Mouse (Mus musculus) embryo, embryonic 10.5 days (tissue): ENCODE measurements around the gene Sbf2.

ENCODE experiments used
- DNase-seq: peaks from one replicate; pipeline ENCODE4 v3.0.0-alpha.2; 2015; ENCODE audit warnings: low spot score

Gene Sbf2

GRCm38 (mm10) chr7:110277734-110278245 is 336.9 kb downstream of the Sbf2 start:
- no peak for DNase-seq

GRCm38 (mm10) chr7:110272434-110272833 is 342.3 kb downstream of the Sbf2 start:
- DNase-seq, result no peak

- DNase-seq, result no peak
Observed at GRCm38 (mm10) chr7:110271814-110272213, 342.9 kb downstream of the Sbf2 start.

GRCm38 (mm10) chr7:110270455-110270854 is 344.3 kb downstream of the Sbf2 start:
- no peak for DNase-seq

GRCm38 (mm10) chr7:110269777-110270176 is 344.9 kb downstream of the Sbf2 start:
- no peak for DNase-seq

GRCm38 (mm10) chr7:110268511-110268910 is 346.2 kb downstream of the Sbf2 start:
- no peak for DNase-seq

GRCm38 (mm10) chr7:110267994-110268393 is 346.7 kb downstream of the Sbf2 start:
- no peak for DNase-seq

GRCm38 (mm10) chr7:110267014-110267413 is 347.7 kb downstream of the Sbf2 start:
- no peak for DNase-seq

GRCm38 (mm10) chr7:110265796-110266195 is 348.9 kb downstream of the Sbf2 start:
- DNase-seq, result peak; percentile 89

- DNase-seq, result no peak
Observed at GRCm38 (mm10) chr7:110263474-110263873, 351.2 kb downstream of the Sbf2 start.

GRCm38 (mm10) chr7:110262661-110263060 is 352.1 kb downstream of the Sbf2 start:
- DNase-seq, result no peak

GRCm38 (mm10) chr7:110261807-110262206 is 352.9 kb downstream of the Sbf2 start:
- DNase-seq, result no peak

- no peak for DNase-seq
Observed at GRCm38 (mm10) chr7:110259966-110260711, 354.6 kb downstream of the Sbf2 start.

- no peak for DNase-seq
Observed at GRCm38 (mm10) chr7:110258196-110258950, 356.3 kb downstream of the Sbf2 start.
